Mouse (Mus musculus) layer of hippocampus, adult 18-20 months (tissue): ENCODE results near the gene Prodh2. TPM values are rescaled to one million over a fixed set of nuclear protein-coding genes. Genes with fewer than 3 reads are reported as not detected.

Experiments
- microRNA-seq, 2 experiments: library from miRNA; unstranded; fragments of <30 nt; microRNA quantifications; one replicate each; pipeline ENCODE4 v1.2.0; 2021
- total RNA-seq, 2 experiments: library from RNA; stranded (reverse); gene quantifications; 2 replicates each; pipeline ENCODE4 v1.2.3; 2021

Prodh2 gene
- total RNA-seq, 2 experiments from 2014 or later: not detected

Small RNA genes lying within 50 kb of the gene (microRNA-seq; reads per million reads assigned to microRNA genes)
- 0 reads per million in 2 experiments for gene Gm38670

Other genes with a start within 250 kb of the Prodh2 start
- under 1 TPM in 1 of 2 experiments, not detected in 1; 0.33 TPM for gene Thap8, start 213.5 kb upstream of the Prodh2 start, total RNA-seq
- 1 to 10 TPM in 1 of 2 experiments, under 1 TPM in 1; 0.77 to 1.6 TPM for gene Wdr62, start 213.2 kb upstream of the Prodh2 start, total RNA-seq
- 100 to 1,000 TPM; 461 to 466 TPM for gene Clip3, start 201.9 kb upstream of the Prodh2 start, total RNA-seq
- 10 to 100 TPM; 55.2 to 63.0 TPM for gene Alkbh6, start 184.9 kb upstream of the Prodh2 start, total RNA-seq
- 10 to 100 TPM; 10.5 to 10.9 TPM for gene Syne4, start 178.8 kb upstream of the Prodh2 start, total RNA-seq
- gene E130208F15Rik, start 171.9 kb upstream of the Prodh2 start, total RNA-seq: under 1 TPM; 0.30 to 0.43 TPM
- 1 to 10 TPM; 6.3 to 6.6 TPM for gene Sdhaf1, start 169.7 kb upstream of the Prodh2 start, total RNA-seq
- 10 to 100 TPM; 29.9 to 32.6 TPM for gene Lrfn3, start 130.8 kb upstream of the Prodh2 start, total RNA-seq
- 10 to 100 TPM; 29.7 to 34.3 TPM for gene Tyrobp, start 79.9 kb upstream of the Prodh2 start, total RNA-seq
- gene Hcst, start 73.8 kb upstream of the Prodh2 start, total RNA-seq: under 1 TPM in 1 of 2 experiments, not detected in 1; 0.99 TPM
- 1 to 10 TPM; 3.0 to 4.2 TPM for gene Nfkbid, start 71.9 kb upstream of the Prodh2 start, total RNA-seq
- 1,000 to 10,000 TPM; 1,425 to 1,440 TPM for gene Aplp1, start 48.1 kb upstream of the Prodh2 start, total RNA-seq
- gene Kirrel2, start 35.9 kb upstream of the Prodh2 start, total RNA-seq: 10 to 100 TPM; 11.9 to 17.4 TPM
- gene Nphs1, start 35.3 kb upstream of the Prodh2 start, total RNA-seq: 1 to 10 TPM in 1 of 2 experiments, under 1 TPM in 1; 0.96 to 1.8 TPM
- 100 to 1,000 TPM in 1 of 2 experiments, 10 to 100 TPM in 1; 97.4 to 108 TPM for gene Arhgap33, start 41.4 kb downstream of the Prodh2 start, total RNA-seq
- gene Hspb6, start 58.6 kb downstream of the Prodh2 start, total RNA-seq: 1 to 10 TPM; 2.6 to 2.9 TPM
- gene Proser3, start 58.7 kb downstream of the Prodh2 start, total RNA-seq: 1 to 10 TPM; 4.4 to 5.2 TPM
- 10 to 100 TPM; 40.8 to 43.2 TPM for gene Lin37, start 66.2 kb downstream of the Prodh2 start, total RNA-seq
- 10 to 100 TPM; 74.6 to 75.2 TPM for gene U2af1l4, start 69.7 kb downstream of the Prodh2 start, total RNA-seq
- 1 to 10 TPM; 9.1 to 9.2 TPM for gene Gm49396, start 69.7 kb downstream of the Prodh2 start, total RNA-seq
- 10 to 100 TPM; 89.3 to 91.7 TPM for gene Psenen, start 70.0 kb downstream of the Prodh2 start, total RNA-seq
- 1 to 10 TPM; 4.9 to 6.4 TPM for gene Igflr1, start 71.8 kb downstream of the Prodh2 start, total RNA-seq
- 10 to 100 TPM; 45.3 to 47.8 TPM for gene Kmt2b, start 95.1 kb downstream of the Prodh2 start, total RNA-seq
- not detected for gene Zbtb32, start 105.3 kb downstream of the Prodh2 start, total RNA-seq
- under 1 TPM; 0.38 to 0.45 TPM for gene Upk1a, start 119.2 kb downstream of the Prodh2 start, total RNA-seq
- 100 to 1,000 TPM; 599 to 606 TPM for gene Cox6b1, start 132.5 kb downstream of the Prodh2 start, total RNA-seq
- gene Etv2, start 142.2 kb downstream of the Prodh2 start, total RNA-seq: not detected
- 10 to 100 TPM; 79.0 to 82.6 TPM for gene Rbm42, start 156.7 kb downstream of the Prodh2 start, total RNA-seq
- gene Haus5, start 171.4 kb downstream of the Prodh2 start, total RNA-seq: 1 to 10 TPM; 4.6 to 5.4 TPM
- gene Pmis2, start 178.0 kb downstream of the Prodh2 start, total RNA-seq: not detected
- gene 2200002J24Rik, start 205.3 kb downstream of the Prodh2 start, total RNA-seq: not detected
- under 1 TPM; 0.22 to 0.36 TPM for gene Atp4a, start 218.6 kb downstream of the Prodh2 start, total RNA-seq
- gene Tmem147, start 235.9 kb downstream of the Prodh2 start, total RNA-seq: 100 to 1,000 TPM; 109 TPM